Mouse (Mus musculus): ENCODE measurements at regions not wholly inside any gene's neighbourhood (a gene's known extent, or its start where the extent isn't known, plus 50 kb on each side); places are given as distances from the start of the nearest gene placed in this dataset.

- TF ChIP-seq POLR2A (IDR thresholded peaks at IDR 0.05; ENCODE audit: insufficient read depth, low read depth, low read length) = no peak
- TF ChIP-seq CTCF (IDR thresholded peaks at IDR 0.05; ENCODE audit: insufficient read depth, low read depth, low read length) = no peak
These were observed 109.4 kb upstream of the Arid2 start for GRCm38 (mm10) chr15:96177911-96178310.

Data from olfactory bulb, adult 2 months (tissue).